Mouse (Mus musculus) urinary bladder, postnatal 25 days (tissue): ENCODE measurements at regions not wholly inside any gene's neighbourhood (a gene's known extent, or its start where the extent isn't known, plus 50 kb on each side); places are given as distances from the start of the nearest gene placed in this dataset.

Experiments used
- DNase-seq: peaks from one replicate; pipeline ENCODE4 v3.0.0; 2022; ENCODE audit warnings: low spot score

DNA sequence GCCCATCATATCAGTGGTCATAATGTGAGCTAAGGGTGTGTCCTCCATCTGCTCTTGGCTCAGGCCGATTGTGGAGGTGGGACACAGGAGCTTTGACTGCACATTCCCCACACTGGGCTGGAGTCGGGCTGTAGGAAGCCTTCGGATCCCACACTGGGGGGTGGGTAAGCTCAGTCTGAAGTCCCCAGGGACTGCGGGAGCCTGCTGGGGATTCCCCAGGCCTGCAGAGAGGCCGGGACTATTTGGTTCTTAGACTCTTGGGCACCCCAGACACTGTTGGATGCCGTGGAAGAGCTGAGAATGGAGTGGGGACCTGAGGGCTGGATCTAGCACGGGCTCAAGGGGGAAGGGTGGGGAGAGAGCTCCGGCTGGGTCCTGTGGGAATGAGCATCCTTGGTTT, 547.1 kb upstream of the Nrp1 start:
- DNase-seq = no peak

DNA sequence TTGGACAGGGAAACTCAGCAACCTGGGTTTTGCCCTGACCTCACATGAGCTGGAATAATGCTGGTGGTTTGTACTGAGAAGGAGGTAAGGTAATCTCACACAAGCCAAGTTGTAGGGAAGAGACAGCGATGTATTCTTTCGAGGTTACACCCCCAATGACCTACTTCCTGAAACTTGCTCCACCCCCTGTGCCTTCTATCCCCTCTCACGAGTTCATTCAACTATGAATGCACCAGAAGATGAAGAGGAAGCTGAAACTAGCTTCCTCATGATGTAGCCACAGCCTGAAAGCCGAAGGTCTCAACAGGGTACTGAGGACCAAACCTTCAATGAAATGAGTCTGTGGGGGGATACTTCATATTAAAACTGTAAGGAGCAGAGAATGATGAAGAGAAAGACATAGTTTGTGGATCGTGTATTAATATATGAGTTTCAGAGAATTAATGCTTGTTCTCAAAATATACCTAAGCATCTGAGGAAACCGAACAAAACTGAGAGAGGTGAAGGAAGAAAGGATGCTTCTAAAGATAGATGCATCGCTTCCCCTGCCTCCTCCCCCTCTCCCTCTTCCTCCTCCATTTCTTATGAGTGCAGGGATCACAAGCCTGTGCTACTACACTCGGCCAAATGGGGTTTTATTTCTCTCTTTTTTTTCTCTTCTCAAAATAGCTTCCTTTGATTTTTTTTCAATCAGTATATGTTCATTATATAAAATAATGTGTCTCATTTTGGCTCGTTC, 543.5 kb upstream of the Nrp1 start:
- no peak for DNase-seq

DNA sequence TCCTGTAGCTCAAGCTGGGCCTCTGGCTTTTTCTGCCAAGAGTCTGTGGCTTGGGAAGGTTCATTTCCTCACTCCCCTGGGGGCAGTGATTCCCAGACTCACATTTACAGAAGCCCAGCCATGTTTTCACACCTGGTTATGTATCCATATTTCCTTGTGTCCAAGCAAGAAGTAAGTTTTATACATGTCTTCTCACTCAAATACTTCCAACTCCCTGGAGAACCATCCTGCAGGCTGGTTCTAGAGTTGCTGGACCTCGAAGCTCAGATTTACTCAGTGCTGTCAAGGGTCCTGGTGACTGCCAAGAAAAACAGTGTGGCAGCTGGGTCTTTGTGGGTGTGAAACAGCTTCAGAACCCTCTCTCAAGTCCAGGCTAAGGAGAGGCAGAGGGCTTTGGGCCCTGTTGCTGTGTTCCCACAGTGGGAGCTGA, 537.6 kb upstream of the Nrp1 start:
- DNase-seq = no peak

DNA sequence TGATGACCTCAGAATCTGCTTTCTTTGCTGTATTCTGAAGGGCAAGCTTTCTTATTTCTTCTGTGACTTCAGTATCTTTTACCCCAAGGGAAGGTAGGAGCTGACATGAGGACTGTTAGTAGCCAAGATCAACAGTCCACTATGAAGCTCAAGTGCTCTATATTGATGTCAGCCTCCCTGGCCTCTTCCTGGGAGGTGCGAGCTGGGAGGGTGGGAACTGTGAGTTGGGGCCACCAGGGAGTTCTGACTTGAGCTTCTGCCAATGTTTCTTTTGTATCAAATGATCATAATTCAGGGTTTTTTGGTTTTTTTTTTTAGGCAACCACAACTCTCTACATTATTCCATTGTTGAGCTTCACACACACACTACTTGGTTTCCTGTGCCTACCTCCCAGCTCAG, 536.8 kb upstream of the Nrp1 start:
- DNase-seq = no peak

DNA sequence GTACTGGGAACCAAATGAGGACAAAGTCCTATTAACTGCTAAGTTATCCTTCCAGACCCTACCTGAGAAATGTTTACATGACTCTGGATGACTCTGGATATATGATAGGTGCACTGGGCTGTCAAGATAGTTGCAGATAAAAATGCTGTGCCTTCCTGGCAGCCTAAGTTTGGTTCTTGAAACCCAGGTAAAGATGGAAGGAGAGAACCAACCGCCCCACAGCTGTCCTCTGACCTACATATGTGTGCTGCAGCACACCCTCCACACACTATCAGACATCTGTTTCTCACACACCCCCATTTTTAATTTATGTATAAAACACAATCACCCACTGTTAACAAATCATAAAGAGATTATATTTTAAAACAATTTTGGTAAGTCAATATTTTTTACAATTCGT, 533.4 kb upstream of the Nrp1 start:
- DNase-seq = no peak

DNA sequence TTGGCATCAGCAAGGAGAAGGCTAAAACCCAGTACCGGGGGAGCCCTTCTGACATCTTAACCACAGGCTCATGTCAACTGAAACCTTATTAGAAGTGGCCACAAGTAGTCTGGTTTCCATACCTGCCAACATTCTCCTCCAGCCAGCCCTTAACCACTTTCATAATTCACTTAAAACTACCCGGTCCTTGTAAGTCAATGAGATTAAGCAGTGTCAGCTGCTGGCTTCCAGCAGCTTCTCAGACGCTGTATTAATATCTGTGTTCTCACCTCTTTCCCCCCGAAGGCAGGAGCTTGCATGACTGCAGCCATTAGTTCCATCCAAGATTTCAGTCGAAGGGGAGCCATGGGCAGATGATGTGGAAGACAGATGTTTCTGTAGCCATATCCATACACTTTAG, 530.6 kb upstream of the Nrp1 start:
- DNase-seq = no peak

DNA sequence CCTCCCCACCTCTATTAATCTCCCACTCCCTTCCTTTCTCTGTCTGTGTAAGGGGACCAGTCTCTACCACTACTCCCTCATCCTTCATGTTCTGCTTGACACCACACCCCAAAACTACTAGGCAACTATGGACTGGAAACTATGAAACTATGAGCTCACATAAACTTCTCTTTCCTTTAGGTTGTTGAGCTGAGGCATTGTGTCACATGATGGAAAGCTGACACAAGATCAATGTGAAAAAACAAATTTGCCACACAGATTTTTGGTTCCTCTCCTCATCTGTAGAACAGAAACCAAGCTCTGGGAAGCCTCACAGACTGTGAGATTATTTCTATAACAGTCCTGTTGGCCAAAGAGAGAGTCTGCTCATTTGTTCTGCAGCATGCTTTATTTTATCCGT, 528.7 kb upstream of the Nrp1 start:
- no peak for DNase-seq

DNA sequence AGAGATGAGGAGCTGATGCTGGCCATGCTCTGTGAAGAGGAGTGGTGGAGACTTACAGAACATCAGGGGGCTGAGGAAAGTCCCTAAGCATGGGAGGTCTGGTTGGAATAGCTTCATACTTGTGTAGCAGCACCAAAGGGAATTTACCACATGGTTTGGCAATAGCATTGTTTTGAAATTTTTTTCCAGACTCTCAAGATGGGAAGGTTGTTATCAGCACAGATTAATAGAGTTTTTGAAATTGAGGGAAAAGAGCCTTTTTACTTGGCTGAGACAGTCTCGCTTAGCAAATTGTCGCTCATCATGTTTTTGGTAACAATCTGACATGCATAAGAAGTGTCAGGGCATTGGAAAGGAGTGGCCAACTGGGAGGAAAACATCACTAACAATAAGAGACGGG, 524.4 kb upstream of the Nrp1 start:
- no peak for DNase-seq

DNA sequence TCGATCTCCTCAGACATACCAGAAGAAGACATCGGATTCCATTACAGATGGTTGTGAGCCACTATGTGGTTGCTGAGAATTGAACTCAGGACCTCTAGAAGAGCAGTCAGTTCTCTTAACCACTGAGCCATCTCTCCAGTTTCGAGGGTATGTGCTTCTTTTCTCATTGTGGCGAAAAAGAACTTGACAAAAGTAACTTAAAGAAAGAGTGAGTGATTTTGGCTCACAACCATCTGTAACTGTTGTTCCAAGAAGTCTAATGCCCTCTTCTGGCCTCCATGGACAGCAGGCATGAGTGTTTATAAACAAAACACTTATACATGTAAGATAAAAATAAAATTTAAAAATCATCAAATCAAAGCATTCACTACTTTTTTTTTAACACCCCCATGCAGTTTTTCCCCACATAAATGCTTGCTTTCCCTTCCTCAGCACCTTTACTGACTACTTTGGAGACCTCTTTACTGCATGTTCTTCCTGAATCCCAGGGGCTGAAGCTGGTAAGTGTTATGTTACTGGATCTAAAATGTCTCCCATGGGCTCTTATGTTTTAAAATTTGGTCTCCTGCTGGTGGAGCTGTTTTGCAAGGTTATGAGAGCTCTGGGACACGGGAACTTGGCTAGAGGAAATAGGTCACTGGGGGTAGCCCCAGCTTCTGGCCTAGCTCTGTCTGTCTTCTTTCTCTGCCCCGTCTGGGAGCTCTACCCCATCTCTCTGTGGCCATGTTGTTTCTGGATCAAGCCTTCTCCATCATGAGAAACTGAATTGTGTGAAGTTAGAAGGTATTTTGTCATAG, 521.8 kb upstream of the Nrp1 start:
- DNase-seq = no peak

DNA sequence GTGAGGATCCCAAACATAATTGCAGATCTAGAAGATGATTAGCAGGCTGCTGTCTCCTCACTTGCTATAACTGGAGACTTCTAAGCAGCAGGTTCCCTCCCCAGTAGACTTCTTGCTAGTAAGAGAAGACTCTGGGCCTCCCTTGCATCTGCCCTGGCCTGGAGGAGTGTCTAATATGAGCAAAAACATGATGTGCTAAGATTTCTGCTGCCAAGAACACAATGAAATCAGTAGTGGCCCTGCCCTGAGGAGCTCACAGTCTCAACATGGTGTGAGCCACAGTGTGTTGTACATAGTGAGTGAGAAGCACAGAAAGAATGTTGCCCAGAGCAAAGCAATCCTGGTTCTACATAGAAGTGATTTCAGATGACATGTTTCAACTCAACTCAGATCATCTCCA, 520.1 kb upstream of the Nrp1 start:
- DNase-seq = no peak

DNA sequence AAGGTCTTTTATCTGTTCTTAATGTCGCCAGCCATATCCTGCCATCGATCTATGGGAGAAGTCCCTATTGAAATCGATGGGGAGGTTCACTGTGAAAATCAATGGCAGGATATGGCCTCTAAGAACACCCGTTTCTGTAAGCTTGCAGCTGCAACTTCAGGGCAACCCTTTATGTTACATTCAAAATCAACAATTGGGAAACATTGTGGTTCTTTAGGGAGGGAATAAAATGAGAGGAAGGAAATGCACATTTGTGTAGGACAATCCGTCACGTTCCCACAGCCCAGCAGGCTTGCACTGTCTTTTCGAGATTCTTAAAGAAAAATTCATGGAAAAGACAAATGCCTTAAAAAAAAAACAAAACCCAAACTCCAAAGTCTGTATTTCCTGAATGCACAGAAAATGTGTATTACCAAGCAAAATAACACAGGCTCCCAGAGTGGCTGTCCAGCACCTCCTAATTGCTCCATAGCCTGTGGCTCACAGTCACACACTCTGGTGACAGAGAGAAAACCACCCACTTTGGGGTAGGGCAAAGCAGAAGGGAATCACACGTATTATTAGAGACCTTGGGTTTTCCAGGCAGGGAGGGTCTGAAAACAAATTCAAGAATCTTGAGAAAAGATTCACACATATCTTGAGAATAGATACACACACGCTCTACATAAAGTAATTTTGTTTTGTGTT, 510.9 kb upstream of the Nrp1 start:
- DNase-seq = no peak

DNA sequence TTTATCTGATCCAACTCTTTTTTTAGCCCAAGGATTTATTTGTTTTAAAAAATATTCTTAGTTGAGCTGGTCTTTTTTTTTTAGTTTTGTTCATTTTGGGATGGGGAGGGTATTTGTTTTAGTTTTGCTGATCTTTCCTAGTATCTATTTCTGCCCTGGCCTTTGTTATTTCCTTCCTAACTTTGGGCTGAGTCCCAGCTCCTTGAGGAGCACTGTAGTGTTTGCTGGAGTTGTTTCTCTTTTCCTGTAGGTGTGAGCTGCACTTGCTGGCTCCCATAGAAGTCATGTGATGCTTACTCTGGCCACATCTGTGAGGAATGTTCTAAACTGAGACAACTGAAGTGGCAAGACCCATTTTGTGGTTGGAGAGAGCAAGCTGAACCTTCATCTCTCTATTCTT, 508.5 kb upstream of the Nrp1 start:
- DNase-seq = no peak

DNA sequence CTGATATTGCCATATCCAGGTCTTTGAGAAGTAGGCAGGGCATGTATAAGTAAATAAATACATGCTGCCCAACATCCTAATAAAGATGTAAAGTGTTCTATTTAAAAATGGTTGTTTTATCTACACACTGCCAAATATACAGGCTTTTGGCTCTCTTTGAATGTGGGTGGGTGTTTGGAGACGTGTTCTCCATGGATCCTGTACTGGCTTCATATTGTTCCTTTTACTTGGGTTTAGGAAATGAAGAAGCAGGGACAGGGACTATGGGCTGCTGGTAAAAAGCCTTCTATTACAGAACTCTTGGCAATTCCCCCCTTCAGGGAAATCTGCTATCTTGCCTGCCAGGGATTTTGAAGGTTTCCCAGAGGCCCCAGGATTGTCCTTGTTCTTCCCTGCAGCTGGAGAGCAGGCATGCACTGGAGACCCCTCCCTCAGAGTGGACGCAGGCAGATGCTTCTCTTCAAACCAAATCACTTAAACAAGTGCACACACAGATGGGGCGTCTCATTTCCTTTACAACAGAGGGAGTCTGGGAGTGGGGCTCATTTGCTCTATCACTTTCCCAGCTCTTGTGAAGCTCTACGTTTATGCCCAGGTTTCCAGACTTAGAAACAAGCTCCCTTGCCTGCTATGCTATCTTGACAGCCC, 502.6 kb upstream of the Nrp1 start:
- DNase-seq = no peak

DNA sequence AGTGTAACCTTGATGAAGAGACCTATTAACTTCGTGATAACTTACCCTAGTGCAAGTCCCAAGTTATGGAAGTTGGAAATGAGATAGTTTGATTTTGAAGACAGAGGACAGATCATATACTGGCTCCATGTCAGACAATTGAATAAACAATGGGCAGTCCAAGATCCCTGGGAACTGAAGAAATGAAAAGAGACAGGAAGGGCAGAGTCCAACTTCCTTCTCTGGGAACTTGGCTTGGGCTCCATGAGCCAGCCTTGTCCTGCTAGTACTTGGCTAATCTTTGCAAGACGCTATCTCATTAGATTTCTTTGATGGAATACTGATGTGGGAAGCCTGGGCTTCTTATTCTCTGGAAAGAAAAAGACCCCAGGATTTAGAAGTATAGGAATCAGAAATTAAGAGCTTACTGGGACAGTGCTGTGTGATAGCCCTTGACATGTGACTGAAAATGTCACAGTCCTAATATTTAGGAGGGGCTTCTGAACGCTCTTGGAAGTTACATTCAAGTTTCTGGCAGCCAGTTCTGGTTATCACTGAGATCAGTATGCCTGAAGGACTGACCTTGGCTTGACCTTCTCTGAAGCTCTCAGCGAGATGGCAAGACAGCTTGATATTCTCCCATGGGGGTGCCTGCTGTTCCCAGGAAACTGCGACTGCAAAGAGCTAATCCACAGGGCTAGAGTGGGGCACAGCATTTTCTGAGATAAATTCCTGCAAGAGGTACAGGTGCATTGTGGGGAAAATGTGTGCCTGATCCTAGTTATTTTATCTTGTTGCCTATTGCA, 501.9 kb upstream of the Nrp1 start:
- DNase-seq = no peak

DNA sequence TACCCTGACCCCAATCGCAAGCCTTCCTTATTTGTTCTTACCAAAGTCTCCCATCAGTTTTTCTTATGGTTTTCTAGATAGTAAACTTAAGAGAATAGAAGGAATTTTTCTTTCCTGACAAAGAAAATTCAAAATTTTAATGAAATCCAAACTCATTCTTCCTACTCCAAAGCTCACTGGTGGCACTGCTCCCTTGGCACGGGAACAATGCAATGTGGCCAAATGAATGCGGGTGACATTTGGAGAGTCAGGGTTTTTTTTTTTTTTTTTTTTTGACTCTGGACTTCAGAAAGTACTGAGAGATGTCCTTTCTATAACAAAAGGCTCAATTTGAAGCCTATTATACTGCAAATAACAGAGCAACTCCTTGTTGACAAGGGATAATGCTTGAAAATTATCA, 499.4 kb upstream of the Nrp1 start:
- no peak for DNase-seq

DNA sequence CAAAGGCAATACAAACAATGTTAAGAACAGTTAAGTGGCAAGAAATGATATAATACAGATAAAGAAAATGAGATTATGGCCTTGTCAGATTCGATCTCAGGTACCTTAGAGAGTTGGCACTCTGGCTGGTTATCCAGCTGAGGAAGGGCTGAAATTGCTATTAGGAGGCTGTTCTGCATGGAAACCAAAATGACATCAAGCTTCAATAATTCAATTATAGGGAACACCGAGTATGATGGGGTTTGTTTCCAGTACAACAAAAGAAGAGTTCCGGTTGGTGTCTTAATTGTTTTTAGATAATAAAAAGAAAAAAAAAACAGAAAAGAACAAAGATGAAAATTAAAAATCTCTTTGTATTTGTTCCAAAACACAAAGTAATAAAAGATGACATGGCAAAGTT, 498.0 kb upstream of the Nrp1 start:
- no peak for DNase-seq

DNA sequence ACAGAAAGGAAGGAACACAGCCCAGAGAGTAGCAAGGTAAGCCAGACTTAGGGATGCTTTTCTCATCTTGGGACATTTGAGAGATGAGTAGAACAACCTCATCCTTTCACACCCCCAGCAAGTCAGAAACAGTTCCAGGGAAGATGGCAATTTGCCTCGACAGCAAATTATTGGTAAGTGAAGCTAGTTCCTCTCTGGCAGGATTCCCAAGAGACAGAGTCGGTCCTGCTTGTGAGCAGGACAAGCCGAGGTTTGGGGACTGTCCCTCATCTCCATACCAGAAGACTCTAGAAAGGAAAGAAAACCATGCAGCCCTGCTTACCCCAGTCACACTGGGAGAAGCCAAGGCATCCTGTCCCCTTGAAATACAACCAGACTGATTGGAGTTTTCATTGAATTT, 497.5 kb upstream of the Nrp1 start:
- DNase-seq = no peak

DNA sequence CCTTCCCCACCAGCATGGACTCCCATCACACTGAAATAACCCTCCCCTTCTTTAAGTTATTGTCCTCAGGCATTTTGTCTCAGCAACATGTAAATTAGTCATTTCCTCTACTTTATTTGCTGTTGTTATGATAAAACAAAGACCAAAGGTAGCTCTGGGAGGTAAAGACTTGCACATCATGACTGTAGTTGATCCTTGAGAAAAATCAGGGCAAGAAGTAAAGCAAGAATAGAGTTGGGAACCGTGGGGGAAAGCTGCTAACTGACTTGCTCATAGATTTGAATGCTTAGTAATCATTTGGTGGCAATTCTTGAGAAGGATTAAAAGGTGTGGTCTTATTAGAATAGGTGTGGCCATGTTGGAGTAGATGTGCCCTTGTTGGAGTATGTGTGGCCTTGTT, 473.8 kb upstream of the Nrp1 start:
- DNase-seq = no peak

DNA sequence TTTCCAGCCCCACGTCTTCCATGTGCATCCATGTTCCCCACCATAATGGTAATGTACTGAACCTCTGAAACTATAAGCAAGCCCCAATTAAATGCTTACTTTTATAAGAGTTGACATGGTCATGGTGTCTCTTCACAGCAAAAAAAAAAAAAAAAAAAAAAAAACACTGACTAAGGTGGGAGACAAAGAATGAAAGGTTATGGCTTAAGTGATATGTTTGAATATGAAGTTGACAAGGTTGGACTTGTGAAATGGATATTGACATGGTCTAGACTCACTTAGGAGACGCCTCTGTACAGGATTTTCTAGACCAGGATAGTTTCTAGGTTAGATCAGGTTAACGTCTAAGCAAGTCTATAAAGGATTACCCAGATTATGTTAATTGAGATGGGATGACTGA, 473.2 kb upstream of the Nrp1 start:
- DNase-seq = no peak

DNA sequence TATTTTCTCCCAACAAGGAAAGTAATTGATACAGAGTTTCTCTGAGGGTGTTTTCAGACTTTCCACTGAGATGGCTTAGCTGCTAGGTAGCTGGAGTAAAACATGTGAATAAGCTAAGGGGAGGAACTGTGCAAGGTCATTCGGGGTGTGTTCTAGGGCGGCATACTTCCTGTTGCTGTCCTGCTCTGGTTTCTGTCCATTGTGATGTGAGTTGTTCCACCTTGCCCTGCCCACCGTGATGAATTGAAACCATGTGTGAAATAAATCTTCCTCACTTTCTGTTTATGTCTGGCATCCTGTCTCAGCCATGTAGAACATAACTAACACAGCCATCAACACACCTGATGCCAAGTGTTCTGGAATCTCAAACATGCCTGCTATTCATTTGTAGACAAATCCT, 472.6 kb upstream of the Nrp1 start:
- no peak for DNase-seq

DNA sequence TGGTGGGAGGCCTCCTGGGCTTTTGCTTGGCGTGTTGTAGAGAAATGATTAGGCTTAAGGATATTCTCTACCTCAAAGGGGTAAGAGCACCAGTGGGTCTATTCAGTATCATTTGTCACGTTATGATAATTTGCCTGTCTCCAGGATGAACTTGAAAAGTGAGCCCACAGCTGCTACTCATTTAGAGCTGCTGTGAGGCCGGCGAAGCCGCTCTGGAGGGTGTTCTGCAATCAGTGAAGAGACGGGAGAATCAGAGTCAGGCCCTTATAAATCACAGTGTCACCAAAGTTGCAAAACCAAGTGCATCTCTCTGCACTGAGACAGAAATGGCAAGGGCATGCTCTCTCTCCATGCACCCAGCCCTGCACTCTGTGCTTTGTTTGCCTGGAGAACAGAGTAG, 467.7 kb upstream of the Nrp1 start:
- no peak for DNase-seq

DNA sequence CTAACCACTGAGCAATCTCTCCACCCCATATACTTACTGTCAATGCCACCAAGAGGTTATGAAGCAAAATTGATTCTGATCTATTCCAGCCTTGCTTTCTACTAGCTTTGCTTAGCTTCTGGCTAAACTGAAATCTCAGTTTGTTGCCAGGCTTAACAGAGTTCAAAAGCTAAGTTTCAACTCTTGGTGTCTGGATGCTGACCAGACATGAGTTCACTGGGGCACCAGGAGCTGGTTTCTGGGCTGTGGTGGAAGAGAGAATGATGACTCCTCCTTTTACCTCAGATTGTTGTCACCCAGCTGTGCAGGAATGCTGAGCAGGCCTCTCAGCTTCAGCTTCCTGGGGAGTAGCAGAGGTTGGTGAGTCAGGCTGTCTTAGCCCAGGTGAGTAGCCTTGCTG, 464.1 kb upstream of the Nrp1 start:
- DNase-seq = no peak
